Mouse (Mus musculus): ENCODE results near the gene Apoc1. TPM values are rescaled to one million over a fixed set of nuclear protein-coding genes. Genes with fewer than 3 reads are reported as not detected.

Apoc1 gene
- polyA plus RNA-seq, 1 experiment from 2014 or later, result 52.7 TPM

DNA sequence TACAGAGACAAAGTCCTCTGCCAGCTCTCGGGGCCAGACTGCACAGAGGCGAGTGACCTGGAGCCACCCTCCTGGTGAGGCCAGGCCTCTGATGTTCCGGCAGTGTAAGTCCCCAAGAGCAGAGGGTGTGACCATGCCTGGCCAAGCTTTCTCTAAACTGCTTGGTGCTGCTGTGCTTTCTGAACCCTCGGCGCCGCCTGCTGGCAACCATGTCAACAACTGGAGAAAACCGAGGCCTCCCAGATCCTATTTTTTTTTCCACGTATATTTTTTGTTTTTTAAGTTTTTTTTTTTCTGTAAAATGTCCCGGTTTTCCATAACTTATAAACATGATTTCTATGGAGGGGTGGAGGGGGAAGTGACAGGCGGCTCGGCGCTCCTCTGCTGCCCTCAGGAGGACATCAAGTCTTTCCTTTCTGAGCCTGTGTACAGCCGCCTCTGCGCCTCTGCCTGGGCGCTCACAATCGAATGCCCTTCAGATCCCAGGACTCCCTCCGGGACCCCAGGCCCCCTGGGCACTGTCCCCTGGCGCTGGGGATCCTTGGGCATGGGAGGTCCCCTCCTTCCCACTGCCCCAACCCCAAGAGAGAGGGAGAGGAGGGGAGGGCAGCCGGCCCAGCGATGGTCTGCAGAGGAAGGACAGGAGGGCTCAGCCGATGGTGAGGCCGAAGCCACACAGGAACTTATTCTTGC is 8.8 kb upstream of the Apoc1 start:
- H3K36me3 ChIP-seq, result peaks cover 20% of the 10 kb centered on the region
- no peak overlapping the region for H3K9ac ChIP-seq
- peaks cover 31% of the 10 kb centered on the region for H3K4me1 ChIP-seq
- H3K27ac ChIP-seq, result peak overlapping the region; percentile 65; the same call in 1 of the 2 replicates
- H3K9me3 ChIP-seq, result no peaks in the 10 kb centered on the region
- H3K4me2 ChIP-seq, result peak overlapping the region; percentile 26
- WGBS, result 33% methylated on average over 21 of the region's 22 CpGs
- ATAC-seq (ENCODE audit: insufficient read depth, low FRiP score, low read depth), result peak; percentile 85
- no peak overlapping the region for H3K4me3 ChIP-seq (replicated peaks)
- no peaks in the 10 kb centered on the region for H3K27me3 ChIP-seq (replicated peaks)

DNA sequence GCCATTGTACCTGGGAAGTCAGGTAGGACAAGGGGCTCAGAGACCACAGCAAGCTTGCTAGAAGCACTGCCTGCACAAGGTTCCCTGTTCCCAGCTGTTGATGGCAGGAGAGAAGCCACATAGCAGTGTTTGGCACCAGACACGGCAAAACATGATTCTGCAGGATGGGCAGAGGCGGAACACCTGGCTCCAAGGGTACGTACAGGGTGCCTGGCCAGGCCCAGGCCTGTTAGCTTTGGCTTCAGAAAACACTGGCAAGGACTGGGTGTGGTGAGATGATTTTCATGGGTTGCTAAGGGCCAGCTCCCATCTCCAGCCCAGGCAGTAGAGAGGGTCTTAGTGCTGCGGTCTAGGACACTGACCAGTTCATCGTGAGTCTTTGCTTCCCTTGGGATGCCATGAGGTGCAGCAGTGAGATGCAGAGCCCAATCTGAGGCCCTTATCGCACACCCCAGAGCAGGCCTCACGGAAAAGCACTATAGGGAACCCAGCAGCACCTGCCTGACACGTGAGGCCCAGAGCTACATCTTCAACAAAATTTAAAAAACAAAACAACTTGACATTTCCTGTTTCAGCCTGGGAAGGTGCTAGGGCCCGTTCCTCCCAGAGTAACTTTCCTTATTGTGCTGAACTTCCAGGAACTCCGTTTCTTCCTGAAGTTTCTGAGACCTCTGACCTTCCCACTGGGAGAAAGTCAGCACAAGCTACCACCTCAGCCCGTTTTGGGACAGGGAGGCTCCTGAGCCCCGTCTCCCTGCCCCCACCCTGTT is 8.0 kb upstream of the Apoc1 start:
- no peak for ATAC-seq (ENCODE audit: insufficient read depth, low FRiP score, low read depth)
- no peak overlapping the region for H3K9ac ChIP-seq
- H3K4me1 ChIP-seq, result peaks cover 31% of the 10 kb centered on the region
- no peaks in the 10 kb centered on the region for H3K9me3 ChIP-seq
- no peak overlapping the region for H3K4me3 ChIP-seq (replicated peaks)
- H3K27ac ChIP-seq, result peak overlapping the region; percentile 65
- H3K27me3 ChIP-seq (replicated peaks), result no peaks in the 10 kb centered on the region
- H3K4me2 ChIP-seq, result peak overlapping the region; percentile 26
- 58% methylated on average over 12 of the region's 12 CpGs for WGBS
- peaks cover 20% of the 10 kb centered on the region for H3K36me3 ChIP-seq

- H3K27ac ChIP-seq, result no peak overlapping the region
- no peak overlapping the region for H3K4me2 ChIP-seq
- no peak overlapping the region for H3K9ac ChIP-seq
These were observed 7.3 kb upstream of the Apoc1 start for GRCm38 (mm10) chr7:19699827-19700148.

DNA sequence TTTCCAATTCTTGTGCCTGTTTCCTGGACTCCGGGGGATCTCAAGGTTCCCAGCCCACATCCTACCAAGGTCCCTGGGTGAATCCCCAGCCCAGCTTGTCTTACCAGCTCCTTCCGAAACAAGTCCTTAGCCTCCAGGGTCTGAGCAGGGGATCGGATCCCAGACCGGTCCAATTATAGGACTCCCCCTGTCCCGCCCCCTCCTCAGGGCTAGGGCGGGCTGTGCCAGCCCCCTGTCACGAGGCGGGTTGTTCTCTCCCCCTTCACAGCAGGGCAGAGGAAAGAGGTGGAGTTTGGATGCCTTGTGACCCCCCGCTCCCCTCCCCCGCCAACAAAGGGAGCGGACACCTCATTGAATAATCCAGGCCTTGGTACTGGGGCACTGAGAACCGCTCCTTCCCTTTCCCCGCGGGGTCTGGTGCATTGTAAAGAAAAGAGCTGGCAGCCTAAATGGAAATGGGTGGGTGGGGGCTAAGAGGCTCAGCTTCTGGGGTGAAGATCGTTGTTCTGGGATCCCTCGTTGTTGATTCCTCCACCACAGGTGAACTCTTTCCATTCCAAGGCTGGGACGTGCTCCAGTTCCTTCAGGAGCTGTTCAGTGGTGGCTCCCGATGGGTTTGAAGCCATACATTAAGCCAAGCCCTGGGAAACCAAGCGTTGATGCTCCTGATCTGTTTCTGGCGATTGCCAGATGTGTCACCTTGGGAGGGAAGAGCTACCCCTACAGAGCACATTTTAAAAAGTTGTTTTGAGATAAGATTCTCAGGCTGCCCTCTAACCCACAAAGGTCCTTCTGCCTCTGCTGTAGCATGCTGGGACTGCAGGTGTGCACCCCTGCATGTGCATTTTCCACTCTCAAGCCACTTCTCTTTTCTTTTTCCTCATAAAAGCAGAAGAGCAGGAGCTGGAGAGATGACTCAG is 6.7 kb upstream of the Apoc1 start, which contains the start of gene Apoe:
Apoe (minus strand) TSS at position 282 of the 920 bp plus-strand sequence.
- Histone ChIP-seq H3K9me3 (no peaks in the 10 kb centered on the region), H3K27me3 (replicated peaks) (no peaks in the 10 kb centered on the region), H3K27ac (peak within 1 kb of the TSS; percentile 41; the same call in 1 of the 2 replicates), H3K36me3 (peaks cover 18% of the 10 kb centered on the region), H3K4me3 (replicated peaks) (peak within 1 kb of the TSS; percentile 37), H3K9ac (0 out of 2 replicates have a peak within 1 kb of the TSS, but pooled peaks have one; percentile 4), H3K4me2 (peak within 1 kb of the TSS; percentile 65), H3K4me1 (peaks cover 38% of the 10 kb centered on the region)
- ATAC-seq (ENCODE audit: insufficient read depth, low FRiP score, low read depth), result peak; percentile 14; the same call in 1 of the 2 replicates
- WGBS, result 2% methylated on average over 20 of the region's 20 CpGs

More at GRCm38 (mm10) chr7:19699827-19700148, 7.3 kb upstream of the Apoc1 start:
- no peaks in the 10 kb centered on the region for H3K27me3 ChIP-seq (replicated peaks)
- ATAC-seq (ENCODE audit: insufficient read depth, low FRiP score, low read depth), result no peak
- peaks cover 34% of the 10 kb centered on the region for H3K4me1 ChIP-seq
- H3K4me3 ChIP-seq (replicated peaks), result no peak overlapping the region
- H3K36me3 ChIP-seq, result peaks cover 20% of the 10 kb centered on the region
- WGBS, result 82% methylated on average over 4 of the region's 4 CpGs
- H3K9me3 ChIP-seq, result no peaks in the 10 kb centered on the region

DNA sequence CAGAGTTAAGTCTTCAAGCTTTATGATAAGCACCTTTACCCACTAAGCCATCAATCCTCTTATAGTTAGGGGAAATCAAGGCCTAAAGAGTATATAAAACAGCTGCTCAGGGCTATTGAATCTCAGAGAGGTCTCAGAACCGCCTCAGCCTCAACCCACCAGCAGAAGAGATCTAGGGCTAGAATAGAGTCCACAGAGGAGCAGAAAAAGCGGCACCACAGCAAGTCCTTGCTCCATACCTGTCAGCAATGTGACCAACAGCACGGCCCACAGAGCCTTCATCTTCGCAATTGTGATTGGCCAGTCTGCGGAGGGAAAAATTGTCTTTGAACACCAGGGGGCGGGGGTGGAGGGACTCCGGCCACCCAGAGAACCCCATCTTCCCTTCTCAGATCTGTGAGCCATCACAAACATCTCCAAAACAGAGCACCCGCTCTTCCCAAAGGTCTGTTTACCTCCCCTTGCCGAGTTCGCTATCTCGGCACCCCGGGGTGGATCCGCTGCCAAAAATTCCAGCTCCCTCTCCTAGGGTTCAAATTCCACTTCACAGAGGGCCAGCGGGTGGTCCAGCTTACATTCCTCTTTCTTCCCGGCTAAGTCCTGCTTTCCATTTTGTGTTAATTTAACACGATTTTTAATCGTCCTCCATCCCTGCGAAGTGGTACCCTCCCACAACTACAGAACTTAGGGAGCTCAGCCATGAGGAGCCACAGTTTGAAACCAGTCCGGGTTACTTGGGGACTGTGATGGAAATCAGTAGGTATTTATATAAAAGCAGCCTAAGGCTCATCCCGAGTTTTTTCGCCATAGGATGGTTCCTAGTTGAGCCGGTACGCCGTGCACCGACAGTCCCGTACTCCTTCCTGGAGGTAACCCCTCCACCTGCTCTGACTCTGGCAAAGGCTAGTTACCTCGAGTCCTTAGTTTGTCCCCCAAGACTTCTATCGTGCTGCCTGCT is 5.8 kb upstream of the Apoc1 start:
- peaks cover 10% of the 10 kb centered on the region for H3K36me3 ChIP-seq
- WGBS, result 3% methylated on average over 28 of the region's 28 CpGs
- peaks cover 43% of the 10 kb centered on the region for H3K4me1 ChIP-seq
- ATAC-seq (ENCODE audit: insufficient read depth, low FRiP score, low read depth), result no peak
- peak overlapping the region; percentile 65 for H3K4me2 ChIP-seq
- peak overlapping the region; percentile 37 for H3K4me3 ChIP-seq (replicated peaks)
- no peaks in the 10 kb centered on the region for H3K9me3 ChIP-seq
- H3K27ac ChIP-seq, result peak overlapping the region; percentile 41; the same call in 1 of the 2 replicates
- H3K27me3 ChIP-seq (replicated peaks), result no peaks in the 10 kb centered on the region
- 0 out of 2 replicates have a peak overlapping the region, but pooled peaks have one; percentile 4 for H3K9ac ChIP-seq

- H3K36me3 ChIP-seq, result peaks cover 1% of the 10 kb centered on the region; the same call in 1 of the 2 replicates
- 91% methylated on average over 34 of the region's 34 CpGs for WGBS
- no peaks in the 10 kb centered on the region for H3K27me3 ChIP-seq (replicated peaks)
- H3K9ac ChIP-seq, result no peak overlapping the region
- H3K4me2 ChIP-seq, result no peak overlapping the region
- no peaks in the 10 kb centered on the region for H3K9me3 ChIP-seq
- no peak overlapping the region for H3K4me3 ChIP-seq (replicated peaks)
- no peak for ATAC-seq (ENCODE audit: insufficient read depth, low FRiP score, low read depth)
- H3K27ac ChIP-seq, result no peak overlapping the region
- peaks cover 48% of the 10 kb centered on the region for H3K4me1 ChIP-seq
These were observed 3.9 kb upstream of the Apoc1 start for GRCm38 (mm10) chr7:19696336-19696873.

- H3K27me3 ChIP-seq (replicated peaks), result no peaks in the 10 kb centered on the region
- H3K4me1 ChIP-seq, result peaks cover 45% of the 10 kb centered on the region
- no peaks in the 10 kb centered on the region for H3K9me3 ChIP-seq
- no peak overlapping the region for H3K4me3 ChIP-seq (replicated peaks)
- no peak for ATAC-seq (ENCODE audit: insufficient read depth, low FRiP score, low read depth)
- 76% methylated on average over 6 of the region's 6 CpGs for WGBS
- H3K4me2 ChIP-seq, result no peak overlapping the region
- H3K27ac ChIP-seq, result no peak overlapping the region
- H3K9ac ChIP-seq, result no peak overlapping the region
- H3K36me3 ChIP-seq, result no peaks in the 10 kb centered on the region
These were observed 3.4 kb upstream of the Apoc1 start for GRCm38 (mm10) chr7:19695881-19696280.

GRCm38 (mm10) chr7:19695213-19695594 is 2.7 kb upstream of the Apoc1 start:
- Histone ChIP-seq H3K4me2 (no peak overlapping the region), H3K4me3 (replicated peaks) (no peak overlapping the region), H3K4me1 (peaks cover 40% of the 10 kb centered on the region), H3K27ac (peak overlapping the region; percentile 54; the same call in 1 of the 2 replicates), H3K27me3 (replicated peaks) (no peaks in the 10 kb centered on the region), H3K9ac (no peak overlapping the region), H3K36me3 (no peaks in the 10 kb centered on the region), H3K9me3 (no peaks in the 10 kb centered on the region)
- no peak for ATAC-seq (ENCODE audit: insufficient read depth, low FRiP score, low read depth)
- 20% methylated on average over 8 of the region's 8 CpGs for WGBS

DNA sequence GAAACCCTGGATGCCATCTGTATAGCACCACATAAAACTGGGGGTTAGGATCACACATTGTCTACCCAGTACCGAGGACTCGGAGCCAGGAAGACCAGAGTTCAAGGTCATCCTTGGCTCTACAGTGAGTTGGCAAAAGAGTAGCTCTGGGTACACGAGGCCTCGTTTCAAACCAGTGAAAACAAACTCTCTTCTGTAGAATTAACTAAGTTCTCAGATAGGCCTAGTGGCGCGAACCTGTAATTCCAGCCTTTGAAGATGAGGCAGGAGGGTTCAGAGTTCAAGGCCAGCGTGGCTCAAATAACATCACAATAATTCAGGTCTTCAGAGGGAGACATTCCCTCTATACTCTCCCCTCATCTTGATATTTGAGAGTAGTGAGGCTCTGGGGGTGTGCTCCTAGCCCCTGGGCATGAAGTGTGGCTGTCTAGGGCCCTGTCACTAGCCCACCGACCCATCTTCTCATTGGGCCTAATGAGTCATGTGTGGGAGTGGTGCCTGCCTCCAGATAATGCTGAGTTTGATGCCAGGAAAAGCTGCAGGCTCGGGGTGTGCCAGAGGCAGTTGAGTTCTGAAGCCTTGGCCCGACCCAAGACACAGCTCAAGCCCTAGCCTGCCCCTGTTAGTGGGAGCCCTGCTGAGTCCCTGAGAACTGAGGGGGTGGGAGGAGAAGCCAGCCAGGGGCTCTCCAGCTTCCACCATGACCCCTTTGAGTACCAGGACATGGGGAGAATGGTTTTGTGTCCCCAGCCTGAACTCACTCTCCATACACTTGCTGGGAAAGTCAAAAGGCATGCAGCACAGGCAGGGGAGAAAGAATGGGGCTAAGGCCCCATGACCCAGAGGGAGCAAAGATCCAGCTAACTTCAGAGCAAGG is 2.1 kb upstream of the Apoc1 start:
- Histone ChIP-seq H3K4me3 (replicated peaks) (no peak overlapping the region), H3K9me3 (no peaks in the 10 kb centered on the region), H3K27me3 (replicated peaks) (no peaks in the 10 kb centered on the region), H3K4me1 (peaks cover 36% of the 10 kb centered on the region), H3K27ac (peak overlapping the region; percentile 54; the same call in 1 of the 2 replicates), H3K4me2 (no peak overlapping the region), H3K36me3 (no peaks in the 10 kb centered on the region), H3K9ac (no peak overlapping the region)
- ATAC-seq (ENCODE audit: insufficient read depth, low FRiP score, low read depth), result no peak
- WGBS, result 72% methylated on average over 10 of the region's 10 CpGs

- ATAC-seq (ENCODE audit: insufficient read depth, low FRiP score, low read depth), result peak; percentile 23; the same call in 1 of the 2 replicates
- 32% methylated on average over 10 of the region's 10 CpGs for WGBS
- H3K27ac ChIP-seq, result peak overlapping the region; percentile 40
- H3K27me3 ChIP-seq (replicated peaks), result no peaks in the 10 kb centered on the region
- no peak overlapping the region for H3K9ac ChIP-seq
- no peaks in the 10 kb centered on the region for H3K36me3 ChIP-seq
- no peak overlapping the region for H3K4me3 ChIP-seq (replicated peaks)
- no peaks in the 10 kb centered on the region for H3K9me3 ChIP-seq
- H3K4me1 ChIP-seq, result peaks cover 25% of the 10 kb centered on the region
- no peak overlapping the region for H3K4me2 ChIP-seq
These were observed 961 bp upstream of the Apoc1 start for GRCm38 (mm10) chr7:19693421-19693820.

Data from stomach, embryonic 15.5 days (tissue).